Mouse (Mus musculus) stomach, postnatal 0 days (tissue): ENCODE results near the gene Nudt19. TPM values are rescaled to one million over a fixed set of nuclear protein-coding genes. Genes with fewer than 3 reads are reported as not detected.
"Not testable (repeated sequence)": the region's sequence is repeated elsewhere in the genome, so short reads cannot be mapped to it uniquely, and the experiment has no call there.

Source experiments
- ATAC-seq: fragments of 200-750 bp; cut with Nextera tagmentation; 2 replicates; pipeline ENCODE4 v1.8.0; 2017; ENCODE audit not compliant: low FRiP score, low TSS enrichment
- DNase-seq: peaks from one replicate; pipeline ENCODE4 v3.0.0-alpha.2; 2016; ENCODE audit warnings: low spot score
- H3K27ac ChIP-seq: fragments of 300-500 bp; sonication (generic); replicated peaks from 2 replicates; pipeline ENCODE4 v1.5.1; 2014; ENCODE audit warnings: mild to moderate bottlenecking, control low read depth
- H3K27me3 ChIP-seq: fragments of 300-500 bp; sonication (generic); 2 replicates; pipeline ENCODE4 v1.6.1; 2014; ENCODE audit warnings: low read length; ENCODE audit not compliant: control insufficient read depth, insufficient read depth
- H3K36me3 ChIP-seq: fragments of 300-500 bp; sonication (generic); 2 replicates; pipeline ENCODE4 v1.6.1; 2014; ENCODE audit warnings: low read length, mixed read lengths; ENCODE audit not compliant: control insufficient read depth, insufficient read depth
- H3K4me1 ChIP-seq: fragments of 300-500 bp; sonication (generic); replicated peaks from 2 replicates; pipeline ENCODE4 v1.6.1; 2014; ENCODE audit warnings: antibody characterized with exemption; ENCODE audit not compliant: control insufficient read depth, insufficient read depth
- H3K4me2 ChIP-seq: fragments of 300-500 bp; sonication (generic); replicated peaks from 2 replicates; pipeline ENCODE4 v1.6.1; 2014; ENCODE audit warnings: low read depth, mild to moderate bottlenecking, control low read depth, moderate library complexity
- H3K4me3 ChIP-seq: fragments of 300-500 bp; sonication (generic); 2 replicates; pipeline ENCODE4 v1.5.1; 2014; ENCODE audit warnings: low read depth, low read length, control low read depth
- H3K9ac ChIP-seq: fragments of 300-500 bp; sonication (generic); 2 replicates; pipeline ENCODE4 v1.6.1; 2014; ENCODE audit warnings: mild to moderate bottlenecking, low read length, control low read depth, mixed read lengths
- H3K9me3 ChIP-seq: fragments of 300-500 bp; sonication (generic); 2 replicates; pipeline ENCODE4 v1.6.1; 2016; ENCODE audit warnings: low read length; ENCODE audit not compliant: control insufficient read depth
- CTCF ChIP-seq: IDR thresholded peaks from 2 replicates; pipeline ENCODE4 v1.5.1; 2016; ENCODE audit warnings: antibody characterized with exemption, low read depth, mild to moderate bottlenecking, moderate library complexity
- EP300 ChIP-seq: optimal IDR thresholded peaks from 2 replicates; pipeline ENCODE3; 2016; ENCODE audit warnings: antibody characterized with exemption
- WGBS: fragments of 180-500 bp; shearing (Covaris S2); extraction: QIAGEN DNeasy Blood & Tissue Kit; methylation state at CpG from one replicate; pipeline ENCODE4 v1.1.7; 2014; 5-methylcytosine and 5-hydroxymethylcytosine counted together
- polyA plus RNA-seq: library from polyadenylated mRNA; unstranded; fragments of >200 nt; fragmentation: Nextera tagmentation; extraction: Ambion mirVana; gene quantifications from 2 replicates; pipeline ENCODE4 v1.2.1, GENCODE M21; 2015

Gene Nudt19
- polyA plus RNA-seq, 1 experiment from 2014 or later, result 60.8 TPM

GRCm38 (mm10) chr7:35535750-35536512 lies 20.2 kb downstream of the Nudt19 start:
- 36% methylated on average over 12 of the region's 12 CpGs for WGBS
- H3K4me3 ChIP-seq, result no peak overlapping the region
- ATAC-seq, result no peak

GRCm38 (mm10) chr7:35530544-35530943 lies 25.6 kb downstream of the Nudt19 start:
- H3K9ac ChIP-seq, H3K4me3 ChIP-seq, H3K36me3 ChIP-seq, H3K27me3 ChIP-seq, H3K27ac ChIP-seq, ATAC-seq, H3K9me3 ChIP-seq, H3K4me1 ChIP-seq, H3K4me2 ChIP-seq, DNase-seq: not testable (repeated sequence)
- 56% methylated on average over 1 of the region's 1 CpGs for WGBS

More at GRCm38 (mm10) chr7:35535750-35536512, 20.2 kb downstream of the Nudt19 start:
- H3K9ac ChIP-seq, result no peak overlapping the region
- H3K9me3 ChIP-seq, result no peaks in the 10 kb centered on the region
- H3K36me3 ChIP-seq, result no peaks in the 10 kb centered on the region
- no peak overlapping the region for H3K27ac ChIP-seq
- H3K4me2 ChIP-seq, result no peak overlapping the region
- no peaks in the 10 kb centered on the region for H3K4me1 ChIP-seq
- TF ChIP-seq EP300, result no peak
- TF ChIP-seq CTCF, result no peak
- DNase-seq, result no peak
- no peaks in the 10 kb centered on the region for H3K27me3 ChIP-seq

GRCm38 (mm10) chr7:35530026-35530425 lies 26.1 kb downstream of the Nudt19 start:
- Histone ChIP-seq H3K36me3 (no peaks in the 10 kb centered on the region), H3K4me2 (no peak overlapping the region), H3K27me3 (no peaks in the 10 kb centered on the region), H3K27ac (no peak overlapping the region), H3K9me3 (no peaks in the 10 kb centered on the region), H3K4me3 (no peak overlapping the region), H3K4me1 (no peaks in the 10 kb centered on the region), H3K9ac (no peak overlapping the region)
- 84% methylated on average over 3 of the region's 3 CpGs for WGBS
- no peak for ATAC-seq
- DNase-seq, result no peak
- no peak for TF ChIP-seq CTCF
- no peak for TF ChIP-seq EP300

GRCm38 (mm10) chr7:35526795-35527194 lies 29.3 kb downstream of the Nudt19 start:
- Histone ChIP-seq H3K4me3 (no peak overlapping the region), H3K9me3 (no peaks in the 10 kb centered on the region), H3K9ac (no peak overlapping the region), H3K4me1 (no peaks in the 10 kb centered on the region), H3K27ac (no peak overlapping the region), H3K4me2 (no peak overlapping the region), H3K36me3 (no peaks in the 10 kb centered on the region), H3K27me3 (no peaks in the 10 kb centered on the region)
- no peak for DNase-seq
- ATAC-seq, result no peak
- 87% methylated on average over 2 of the region's 2 CpGs for WGBS
- no peak for TF ChIP-seq CTCF
- TF ChIP-seq EP300, result no peak

GRCm38 (mm10) chr7:35501995-35502394 lies 54.1 kb downstream of the Nudt19 start:
- WGBS, result 29% methylated on average over 4 of the region's 4 CpGs
- H3K27ac ChIP-seq, result no peak overlapping the region
- DNase-seq, result peak; percentile 25

GRCm38 (mm10) chr7:35497516-35497915 lies 58.6 kb downstream of the Nudt19 start:
- DNase-seq, result no peak
- Histone ChIP-seq H3K4me2 (no peak overlapping the region), H3K36me3 (no peaks in the 10 kb centered on the region), H3K27me3 (no peaks in the 10 kb centered on the region), H3K9me3 (no peaks in the 10 kb centered on the region), H3K4me1 (no peaks in the 10 kb centered on the region), H3K9ac (no peak overlapping the region), H3K27ac (no peak overlapping the region), H3K4me3 (no peak overlapping the region)
- no peak for ATAC-seq
- WGBS, result 96% methylated on average over 2 of the region's 2 CpGs
- TF ChIP-seq EP300 (no peak), CTCF (no peak)

More at GRCm38 (mm10) chr7:35501995-35502394, 54.1 kb downstream of the Nudt19 start:
- Histone ChIP-seq H3K4me1 (no peaks in the 10 kb centered on the region), H3K27me3 (no peaks in the 10 kb centered on the region), H3K36me3 (no peaks in the 10 kb centered on the region), H3K4me2 (no peak overlapping the region), H3K9me3 (no peaks in the 10 kb centered on the region), H3K4me3 (no peak overlapping the region), H3K9ac (no peak overlapping the region)
- TF ChIP-seq CTCF (peak; percentile 67), EP300 (no peak)
- ATAC-seq, result no peak

Other genes starting within 250 kb of the Nudt19 start
- 9.1 and 9.3 TPM in 2 replicates for gene Gpatch1, start 237.9 kb downstream of the Nudt19 start, polyA plus RNA-seq
- gene Rhpn2, start 222.1 kb downstream of the Nudt19 start, polyA plus RNA-seq, result 23.1 and 24.4 TPM in 2 replicates
- 8.8 and 9.3 TPM in 2 replicates for gene Faap24, start 159.5 kb downstream of the Nudt19 start, polyA plus RNA-seq
- gene Cep89, start 159.3 kb downstream of the Nudt19 start, polyA plus RNA-seq, result 11.7 and 12.3 TPM in 2 replicates
- gene Slc7a9, start 107.5 kb downstream of the Nudt19 start, polyA plus RNA-seq, result 0.13 and 0.30 TPM in 2 replicates
- gene Tdrd12, start 18.6 kb downstream of the Nudt19 start, polyA plus RNA-seq, result 0.19 and 0.47 TPM in 2 replicates
- gene Rgs9bp, start 29.3 kb upstream of the Nudt19 start, polyA plus RNA-seq, result 0.28 and 0.48 TPM in 2 replicates
- 17.0 and 17.3 TPM in 2 replicates for gene Ankrd27, start 29.9 kb upstream of the Nudt19 start, polyA plus RNA-seq
- gene Pdcd5, start 91.2 kb upstream of the Nudt19 start, polyA plus RNA-seq, result 190 and 196 TPM in 2 replicates
- 7.9 and 9.0 TPM in 2 replicates for gene Dpy19l3, start 198.2 kb upstream of the Nudt19 start, polyA plus RNA-seq
- gene Zfp507, start 246.7 kb upstream of the Nudt19 start, polyA plus RNA-seq, result 6.8 and 7.5 TPM in 2 replicates